Mouse (Mus musculus) lung, adult 18-20 months (tissue): ENCODE measurements around the gene Gm15557.
A peak's percentile ranks its signal among the peaks of the same experiment; 100 is the strongest.
"Not testable (repeated sequence)": the region's sequence is repeated elsewhere in the genome, so short reads cannot be mapped to it uniquely, and the experiment has no call there.

Experiments
- DNase-seq, 2 experiments: peaks; one replicate each; pipeline ENCODE4 v3.0.0; 2022; ENCODE audit warnings: mixed read lengths in 2 of 2

Gm15557 gene

GRCm38 (mm10) chr2:155940681-155941080 is at the start of gene Gm15557:
Gm15557 (plus strand) TSS chr2:155940728.
- DNase-seq = no peak

GRCm38 (mm10) chr2:155894307-155895045 is 46.1 kb upstream of the Gm15557 start:
- DNase-seq = no peak

GRCm38 (mm10) chr2:155895046-155895735 is 45.3 kb upstream of the Gm15557 start:
- DNase-seq = peak; percentile 23 to 41

- DNase-seq = peak; percentile 23 to 24
These were observed 37.4 kb upstream of the Gm15557 start for GRCm38 (mm10) chr2:155902989-155903631.

DNA sequence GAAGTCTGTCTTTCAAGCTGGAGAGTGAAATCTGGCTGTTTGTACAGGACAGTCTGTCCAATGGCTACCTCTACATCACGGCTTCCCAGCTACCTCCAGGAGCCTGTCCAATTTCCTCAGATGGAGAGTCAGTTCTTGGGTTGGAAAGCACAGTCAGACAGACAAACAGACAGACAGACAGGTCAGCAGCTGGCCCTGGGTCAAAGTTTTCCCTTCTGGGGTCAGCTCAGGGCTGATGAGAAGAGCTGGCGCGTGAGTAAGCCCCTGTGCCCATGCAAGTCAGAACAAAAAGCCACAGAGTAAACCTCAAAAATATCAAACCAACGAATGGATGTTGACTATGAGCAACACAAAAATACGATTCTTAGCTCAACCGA is 36.9 kb upstream of the Gm15557 start:
- no peak for DNase-seq

DNA sequence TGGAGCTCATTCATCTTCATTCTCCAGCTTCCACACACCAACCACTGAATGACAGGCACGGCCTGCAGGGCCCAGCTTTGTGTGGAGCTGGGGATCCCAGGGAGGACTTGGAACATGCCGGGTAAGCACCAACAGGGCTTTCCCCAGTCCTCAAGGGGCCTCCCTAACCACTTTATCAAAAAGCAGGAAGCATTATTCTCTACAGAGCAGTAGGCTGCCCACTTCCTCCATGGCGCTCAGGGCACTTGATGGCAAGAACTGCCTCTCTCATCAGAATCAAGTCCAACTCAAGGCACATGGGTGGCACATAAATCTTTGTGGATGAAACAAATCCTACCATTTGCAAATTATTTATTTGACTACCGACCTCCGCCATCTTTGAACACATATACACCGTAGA is 25.8 kb upstream of the Gm15557 start:
- no peak for DNase-seq

DNA sequence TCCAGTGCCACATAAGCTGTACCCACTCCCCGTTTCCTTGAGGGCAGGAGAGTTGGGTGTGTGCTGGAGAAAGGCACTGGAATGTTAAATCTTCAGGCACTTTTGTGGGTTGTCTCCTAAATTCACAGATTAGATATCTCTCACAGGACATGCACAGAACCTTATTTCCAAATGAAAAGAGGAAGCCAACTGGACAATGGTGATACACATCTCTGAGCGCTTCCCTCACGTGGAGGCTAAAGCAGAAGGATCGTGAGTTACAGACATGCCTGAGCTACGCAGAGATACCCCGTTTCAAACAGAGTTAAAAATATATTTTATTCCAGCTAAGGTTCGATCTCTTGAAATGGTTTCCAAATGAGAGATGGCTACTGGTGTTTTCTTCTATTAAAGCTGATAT is 17.4 kb upstream of the Gm15557 start:
- no peak for DNase-seq

DNA sequence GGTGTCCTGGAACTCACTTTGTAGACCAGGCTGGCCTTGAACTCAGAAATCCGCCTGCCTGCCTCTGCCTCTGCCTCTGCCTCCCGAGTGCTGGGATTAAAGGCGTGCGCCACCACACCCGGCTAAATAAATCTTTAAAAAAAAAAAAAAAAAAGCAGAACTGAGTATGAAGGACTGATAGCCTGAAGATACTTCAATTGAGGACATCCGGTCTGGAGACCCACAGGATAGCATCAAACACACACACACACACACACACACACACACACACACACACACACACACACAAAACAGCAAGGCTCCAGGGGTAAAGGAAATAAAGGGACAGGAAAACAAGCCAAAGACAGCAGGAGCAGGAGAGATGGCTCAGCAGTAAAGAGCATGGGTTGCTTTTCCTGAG is 15.3 kb upstream of the Gm15557 start:
- DNase-seq = not testable (repeated sequence)

GRCm38 (mm10) chr2:155928711-155929345 is 11.7 kb upstream of the Gm15557 start:
- no peak for DNase-seq

GRCm38 (mm10) chr2:155929531-155930442 is 10.7 kb upstream of the Gm15557 start, which contains the start of gene Uqcc1:
Uqcc1 (minus strand) TSS chr2:155930310.
- DNase-seq = peak; percentile 94 to 96

DNA sequence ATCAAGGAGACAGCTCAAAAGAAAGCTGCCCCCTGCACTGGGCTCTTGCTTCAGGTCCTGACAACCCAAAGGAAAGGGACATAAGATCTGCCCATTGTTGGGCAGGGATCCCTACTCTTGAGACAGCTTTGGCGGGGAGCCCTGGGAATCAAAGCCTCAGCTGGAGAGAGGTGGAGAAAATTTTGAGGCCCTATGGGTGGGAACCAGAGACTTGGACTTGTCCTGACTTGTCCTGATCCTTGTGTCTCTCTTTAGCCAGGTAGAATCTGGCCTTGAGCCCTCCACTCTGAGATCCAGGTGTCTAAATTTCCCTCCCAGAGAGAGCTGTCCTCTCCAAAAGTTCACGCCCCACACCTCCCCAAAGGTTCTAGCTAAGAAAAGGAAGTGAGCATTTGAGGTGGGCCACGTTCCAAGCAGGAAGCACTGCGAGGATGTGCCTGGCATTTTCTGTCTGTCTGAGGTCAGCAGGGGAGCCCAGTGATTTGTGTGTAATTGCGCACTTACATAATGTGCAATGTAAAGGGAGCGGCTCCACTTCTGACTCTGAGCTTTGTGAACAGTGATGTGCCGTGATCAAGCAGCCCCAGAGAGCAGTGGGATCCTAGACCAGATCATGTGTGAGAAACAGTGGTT is 515 bp upstream of the Gm15557 start:
- peak in 1 of 2 experiments; percentile 18 for DNase-seq

DNA sequence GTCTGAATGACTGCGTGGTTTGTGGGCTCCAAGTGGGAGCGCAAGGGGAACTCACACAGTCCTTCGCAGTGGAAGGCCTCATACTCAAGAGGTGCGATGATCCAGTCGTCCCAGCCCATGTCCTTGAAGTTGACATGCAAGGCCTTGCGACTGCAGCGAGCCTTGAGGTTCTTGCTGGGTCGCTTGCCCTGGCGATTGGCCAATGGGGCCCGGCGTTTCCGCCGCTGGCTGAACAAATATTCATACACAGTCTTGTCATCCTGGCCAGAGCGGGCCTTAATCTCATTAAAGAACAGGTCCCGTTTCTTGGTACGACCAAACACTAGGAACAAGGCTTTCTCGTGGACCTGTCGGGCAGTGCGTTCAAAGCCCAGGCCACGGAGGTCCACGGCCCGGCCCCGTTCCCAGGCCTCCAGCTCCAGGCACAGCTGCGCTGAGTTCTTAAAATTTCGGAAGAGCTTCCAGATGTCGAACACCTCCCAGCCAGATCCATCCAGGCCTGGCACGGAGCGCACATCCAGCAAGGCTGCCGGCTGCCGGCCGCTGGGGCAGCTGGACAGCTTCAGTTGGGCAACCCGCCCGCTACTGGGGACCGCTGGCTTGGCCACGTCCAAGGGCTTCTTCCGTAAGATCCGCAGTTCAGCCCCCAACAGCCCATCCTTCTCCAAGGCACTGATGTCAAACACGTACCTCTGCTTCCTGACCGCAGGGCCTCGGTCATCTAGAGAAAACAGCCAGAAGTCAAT is 1.3 kb downstream of the Gm15557 start:
- DNase-seq = peak; percentile 19 to 41

DNA sequence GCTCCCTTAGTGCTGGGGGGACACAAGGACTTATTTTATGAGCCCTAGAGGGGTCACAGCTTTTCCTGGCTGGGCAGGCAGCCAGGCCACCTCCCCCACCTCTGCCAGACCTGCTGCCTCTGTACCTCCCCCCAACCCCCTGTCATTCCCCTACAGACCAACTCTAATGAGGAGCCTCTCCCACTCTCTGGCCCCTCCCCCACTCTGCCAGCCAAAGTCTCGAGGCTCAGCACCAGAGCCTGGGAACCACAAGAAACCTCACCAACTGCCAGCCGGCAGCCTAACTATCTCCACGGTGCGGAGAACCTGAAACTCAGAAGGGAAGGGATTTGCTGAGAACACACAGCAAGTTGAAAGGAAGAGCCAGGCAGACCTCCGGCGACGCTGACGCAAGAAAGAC is 2.9 kb downstream of the Gm15557 start:
- DNase-seq = no peak

DNA sequence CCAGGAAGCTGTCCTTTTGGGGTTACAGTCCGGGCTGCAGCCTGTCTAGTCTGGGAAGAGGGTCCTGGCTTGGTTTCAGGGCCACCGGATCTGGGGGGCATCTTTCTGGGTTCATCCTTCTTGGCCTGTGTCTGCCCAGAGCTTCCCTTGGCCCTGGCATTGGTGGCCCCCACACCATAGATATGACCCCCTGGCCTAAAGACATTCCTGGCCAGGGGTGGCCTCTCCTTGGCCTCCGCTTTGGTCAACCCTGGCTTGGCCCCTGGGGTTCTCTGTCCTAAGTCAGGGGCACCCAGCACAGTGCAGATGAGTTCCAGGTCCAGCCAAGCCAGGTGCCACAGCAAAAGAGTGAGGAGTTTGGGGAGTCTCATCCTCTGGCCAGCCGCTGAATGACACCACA is 4.2 kb downstream of the Gm15557 start:
- no peak for DNase-seq

DNA sequence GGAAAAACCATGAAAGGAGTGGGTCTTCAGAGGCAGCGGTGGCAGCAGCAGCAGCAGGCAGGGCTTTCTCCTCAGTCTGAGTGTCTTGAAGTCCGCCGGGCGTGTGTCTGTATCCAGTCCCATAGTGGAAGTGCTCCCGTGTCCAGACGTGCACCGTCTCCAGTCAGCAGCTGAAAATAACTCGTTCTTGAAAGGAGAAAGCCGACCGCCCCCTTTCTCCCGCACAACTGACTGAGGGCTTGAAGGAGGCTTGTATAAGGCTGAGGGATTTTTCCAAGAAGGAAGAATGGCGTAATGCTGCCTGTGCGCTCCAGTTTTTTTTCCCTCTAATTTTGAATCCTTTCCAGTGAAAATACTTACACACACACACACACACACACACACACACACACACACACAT is 4.6 kb downstream of the Gm15557 start, which contains the start of gene Gdf5:
Gene Gdf5 (minus strand): TSS at position 244 of the 400 bp plus-strand sequence.
- DNase-seq = peak in 1 of 2 experiments; percentile 31

GRCm38 (mm10) chr2:155945580-155945979 is 5.1 kb downstream of the Gm15557 start:
- DNase-seq = no peak

DNA sequence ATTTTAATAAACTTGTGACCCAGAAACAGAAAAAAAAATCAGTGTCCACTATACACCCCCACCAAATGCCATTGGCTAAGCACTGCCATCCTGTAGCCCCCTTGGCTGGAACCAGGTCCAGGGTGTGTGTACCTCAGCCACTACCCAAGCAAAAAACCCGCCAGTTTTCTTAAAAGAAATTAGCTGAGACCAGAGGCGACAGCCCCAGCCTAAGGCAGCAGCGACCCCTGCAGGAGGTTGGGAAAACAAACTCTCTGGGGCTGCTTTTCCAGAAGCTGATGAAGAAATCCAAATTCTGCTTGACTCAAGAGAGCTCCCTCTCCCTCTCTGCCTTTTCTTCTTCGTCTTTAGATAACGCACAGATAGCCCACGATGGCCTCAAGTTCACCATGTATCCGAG is 5.5 kb downstream of the Gm15557 start:
- DNase-seq = peak; percentile 58 to 67

- no peak for DNase-seq
These were observed 6.0 kb downstream of the Gm15557 start for GRCm38 (mm10) chr2:155946499-155946898.

DNA sequence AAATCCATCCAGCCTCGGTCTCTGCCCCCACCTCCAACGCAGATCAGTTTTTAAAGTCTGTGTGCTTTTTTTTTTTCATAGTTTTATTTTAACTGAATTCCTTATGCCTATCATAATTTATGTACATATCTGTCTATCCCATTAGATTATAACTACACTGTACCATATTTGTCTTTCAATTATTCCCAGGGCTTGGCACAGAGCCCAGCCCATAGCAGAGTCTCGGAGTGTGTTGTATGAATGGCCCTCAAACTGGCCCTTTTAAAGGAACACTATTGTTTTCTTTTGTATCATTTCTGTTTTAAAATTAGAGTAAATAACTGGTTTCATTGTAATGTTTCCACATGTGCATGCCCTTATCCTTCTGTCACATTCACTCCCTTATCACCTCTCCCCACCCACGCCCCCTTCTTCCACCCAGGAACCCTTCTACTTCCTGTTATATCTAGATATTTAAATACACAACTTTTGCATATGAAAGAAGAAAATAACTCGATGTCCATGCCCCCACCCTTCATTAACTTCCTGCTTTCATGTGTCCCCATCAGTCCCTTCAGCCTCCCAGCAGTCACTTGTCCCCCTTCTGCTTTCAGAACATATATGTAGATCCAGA is 7.0 kb downstream of the Gm15557 start:
- DNase-seq = no peak

DNA sequence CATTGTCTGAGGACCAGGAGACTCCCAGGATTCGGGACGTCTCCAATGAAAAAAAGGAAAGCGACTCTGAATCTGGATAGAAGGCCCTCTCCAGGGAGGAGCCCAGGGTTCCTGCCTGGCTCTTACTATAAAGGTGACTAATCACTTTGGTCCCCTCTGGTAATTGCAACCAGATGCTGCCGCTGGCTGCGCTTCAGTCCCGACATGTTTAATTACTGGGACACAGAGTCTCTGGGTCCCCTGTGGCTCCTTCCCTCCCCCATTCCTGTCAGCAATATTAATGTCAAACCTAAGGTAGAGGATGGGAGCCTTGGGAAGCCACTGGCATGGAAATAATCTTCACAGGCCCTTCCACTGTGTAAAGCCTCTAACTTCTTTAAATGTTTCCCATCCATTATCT is 8.8 kb downstream of the Gm15557 start:
- no peak for DNase-seq
